Mouse (Mus musculus): ENCODE measurements around the gene Tmem204.

- no peak for TF ChIP-seq POLR2A (IDR thresholded peaks at IDR 0.05; ENCODE audit: low read depth, low read length)
- TF ChIP-seq CTCF (IDR thresholded peaks at IDR 0.05; ENCODE audit: extremely low read depth, insufficient read length, insufficient replicate concordance, low read depth, low read length) = no peak
Measured at GRCm38 (mm10) chr17:25014841-25015570, 68.4 kb downstream of the Tmem204 start.

Measured in small intestine, adult 2 months (tissue).